Mouse (Mus musculus) kidney, embryonic 14.5 days (tissue): Measurements from ENCODE around the gene Sirt1. TPM values are rescaled to one million over a fixed set of nuclear protein-coding genes. Genes with fewer than 3 reads are reported as not detected.

Experiments used
- ATAC-seq: fragments of 200-750 bp; cut with Nextera tagmentation; 2 replicates; pipeline ENCODE4 v1.8.0; 2017; ENCODE audit warnings: moderate number of reproducible peaks, mild to moderate bottlenecking, moderate TSS enrichment, moderate library complexity; ENCODE audit not compliant: low FRiP score, low TSS enrichment
- H3K27ac ChIP-seq: fragments of 300-500 bp; sonication (generic); 2 replicates; pipeline ENCODE4 v1.5.1; 2014; ENCODE audit warnings: low read depth, mild to moderate bottlenecking, low read length, moderate library complexity, mixed read lengths
- H3K27me3 ChIP-seq: fragments of 300-500 bp; sonication (generic); 2 replicates; pipeline ENCODE4 v1.6.1; 2014; ENCODE audit warnings: mild to moderate bottlenecking, low read length; ENCODE audit not compliant: control insufficient read depth, insufficient read depth
- H3K36me3 ChIP-seq: fragments of 300-500 bp; sonication (generic); 2 replicates; pipeline ENCODE4 v1.6.1; 2014; ENCODE audit warnings: low read length, mixed read lengths; ENCODE audit not compliant: control insufficient read depth, insufficient read depth
- H3K4me1 ChIP-seq: fragments of 300-500 bp; sonication (generic); 2 replicates; pipeline ENCODE4 v1.6.1; 2014; ENCODE audit warnings: low read length, mixed read lengths; ENCODE audit not compliant: control insufficient read depth, insufficient read depth
- H3K4me2 ChIP-seq: fragments of 300-500 bp; sonication (generic); replicated peaks from 2 replicates; pipeline ENCODE4 v1.6.1; 2014; ENCODE audit warnings: low read depth, mild to moderate bottlenecking, low read length
- H3K4me3 ChIP-seq: fragments of 300-500 bp; sonication (generic); 2 replicates; pipeline ENCODE4 v1.5.1; 2014; ENCODE audit warnings: mild to moderate bottlenecking, low read length
- H3K9ac ChIP-seq: fragments of 300-500 bp; sonication (generic); 2 replicates; pipeline ENCODE4 v1.6.1; 2014; ENCODE audit warnings: low read depth, mild to moderate bottlenecking, low read length, moderate library complexity
- H3K9me3 ChIP-seq: fragments of 300-500 bp; sonication (generic); 2 replicates; pipeline ENCODE4 v1.6.1; 2016; ENCODE audit warnings: low read length; ENCODE audit not compliant: control insufficient read depth
- WGBS: fragments of 180-500 bp; shearing (Covaris S2); extraction: QIAGEN DNeasy Blood & Tissue Kit; methylation state at CpG from one replicate; pipeline ENCODE4 v1.1.7; 2014; 5-methylcytosine and 5-hydroxymethylcytosine counted together
- polyA plus RNA-seq: library from polyadenylated mRNA; unstranded; fragments of >200 nt; fragmentation: Nextera tagmentation; extraction: Ambion mirVana; gene quantifications from 2 replicates; pipeline ENCODE4 v1.2.1, GENCODE M21; 2014

The Sirt1 gene
- polyA plus RNA-seq, 1 experiment from 2014 or later: 10.7 TPM

DNA sequence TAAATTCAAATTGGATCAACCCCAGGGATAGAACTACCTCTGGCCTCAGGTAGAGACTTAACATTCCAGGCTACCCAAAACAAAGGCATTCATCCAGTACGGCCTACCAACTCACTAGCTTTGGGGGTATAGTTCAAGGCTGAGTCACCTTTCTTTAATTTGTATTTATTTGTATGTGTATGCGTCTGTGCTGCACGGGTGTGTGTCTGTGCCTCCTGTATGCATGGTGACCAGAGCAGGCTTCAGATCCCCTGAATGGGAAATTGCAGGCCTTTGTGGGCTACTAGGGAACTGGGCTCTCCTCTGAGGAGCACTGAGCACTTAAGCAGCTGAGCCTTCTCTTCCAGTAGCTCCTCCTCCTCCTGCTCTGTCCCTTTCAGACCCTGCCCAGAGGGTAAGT, 33.2 kb downstream of the Sirt1 start:
- no peak overlapping the region for H3K27ac ChIP-seq
- WGBS: 74% methylated on average over 3 of the region's 3 CpGs
- H3K27me3 ChIP-seq: no peaks in the 10 kb centered on the region
- no peak for ATAC-seq
- H3K4me3 ChIP-seq: no peak overlapping the region
- no peak overlapping the region for H3K4me2 ChIP-seq
- H3K36me3 ChIP-seq: no peaks in the 10 kb centered on the region
- no peak overlapping the region for H3K9ac ChIP-seq
- H3K4me1 ChIP-seq: no peaks in the 10 kb centered on the region
- H3K9me3 ChIP-seq: no peaks in the 10 kb centered on the region

DNA sequence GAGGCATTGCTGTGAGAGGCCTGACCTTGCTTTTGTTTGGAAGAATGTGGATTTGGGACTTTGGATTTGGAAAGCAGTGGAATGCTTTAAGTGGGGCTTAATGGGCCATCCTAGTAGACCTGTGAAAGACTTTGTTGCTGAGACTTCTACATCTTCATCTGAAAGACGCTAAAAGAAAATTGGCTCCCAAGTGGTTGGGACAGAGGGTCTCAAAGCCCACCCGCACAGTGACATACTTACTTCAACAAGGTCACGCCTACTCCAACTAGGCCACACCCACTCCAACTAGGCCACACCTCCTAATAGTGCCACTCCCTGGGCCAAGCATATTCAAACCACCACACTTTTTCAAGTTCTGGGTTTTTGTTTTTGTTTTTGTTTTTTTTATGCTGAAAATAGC, 36.8 kb downstream of the Sirt1 start:
- Histone ChIP-seq H3K9ac (no peak overlapping the region), H3K36me3 (no peaks in the 10 kb centered on the region), H3K4me2 (no peak overlapping the region), H3K4me1 (no peaks in the 10 kb centered on the region), H3K9me3 (no peaks in the 10 kb centered on the region), H3K27ac (no peak overlapping the region), H3K4me3 (no peak overlapping the region), H3K27me3 (no peaks in the 10 kb centered on the region)
- ATAC-seq: no peak
- WGBS: 95% methylated on average over 3 of the region's 3 CpGs

DNA sequence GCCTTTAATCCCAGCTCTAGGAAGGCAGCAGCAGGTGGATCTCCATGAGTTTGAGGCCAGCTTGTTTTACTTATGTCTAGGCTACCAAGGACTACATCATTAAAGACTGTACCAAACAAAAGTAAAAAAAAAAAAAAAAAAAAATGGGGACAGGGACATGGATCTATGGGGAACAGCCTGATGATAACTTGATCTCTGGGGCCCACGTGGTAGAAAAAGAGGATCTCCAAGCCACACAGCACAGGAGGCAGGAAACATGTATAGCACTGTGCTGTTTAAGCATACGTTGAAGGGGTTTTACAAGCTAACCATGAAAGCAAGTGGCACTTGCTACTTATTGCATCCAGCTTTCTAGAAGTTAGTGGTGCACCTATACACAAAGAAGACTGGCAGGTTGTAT, 40.2 kb downstream of the Sirt1 start:
- Histone ChIP-seq H3K4me2 (no peak overlapping the region), H3K9ac (no peak overlapping the region), H3K4me1 (peaks cover 11% of the 10 kb centered on the region), H3K4me3 (no peak overlapping the region), H3K27me3 (no peaks in the 10 kb centered on the region), H3K9me3 (no peaks in the 10 kb centered on the region), H3K36me3 (no peaks in the 10 kb centered on the region; the same call in 1 of the 2 replicates), H3K27ac (no peak overlapping the region)
- ATAC-seq: no peak
- WGBS: 89% methylated on average over 2 of the region's 2 CpGs

DNA sequence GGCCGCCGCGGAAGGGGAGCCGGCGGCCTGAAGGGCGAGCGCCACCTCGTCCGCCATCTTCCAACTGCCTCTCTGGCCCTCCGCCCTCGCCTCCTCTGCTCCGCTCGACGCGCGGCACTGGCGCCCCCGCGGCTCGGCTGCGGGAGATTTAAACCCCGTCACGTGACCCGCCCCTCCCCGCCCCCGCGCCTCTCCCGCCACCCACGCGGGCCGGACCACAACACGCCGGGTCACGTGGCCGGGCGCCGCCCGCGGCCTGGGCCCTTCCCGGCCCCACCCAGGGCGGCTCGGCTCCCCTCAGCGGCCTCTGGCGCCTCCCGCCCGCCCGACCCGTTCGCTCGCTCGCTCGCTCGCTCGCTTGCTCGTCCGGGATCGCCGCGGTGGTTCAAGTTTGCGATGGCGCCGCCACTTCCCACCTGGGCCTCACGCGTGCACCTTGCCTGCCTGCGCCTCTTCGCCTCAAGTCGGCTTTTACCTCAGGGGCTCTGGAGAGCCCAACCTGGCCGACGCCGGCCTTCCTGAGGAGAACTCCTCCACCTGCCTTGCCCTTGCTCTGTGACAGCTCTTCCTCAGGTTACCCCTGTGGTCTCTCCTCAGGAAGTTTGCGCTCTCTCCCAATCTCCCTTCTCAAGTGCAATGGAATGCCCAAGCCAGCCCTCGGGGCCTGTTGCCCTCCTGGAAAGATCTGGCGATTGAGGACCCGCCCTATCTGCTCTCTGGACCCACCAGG, 42.4 kb downstream of the Sirt1 start:
- WGBS: under 1% methylated on average over 54 of the region's 74 CpGs
- Histone ChIP-seq H3K27me3 (no peaks in the 10 kb centered on the region), H3K36me3 (peaks cover 12% of the 10 kb centered on the region), H3K4me3 (peak overlapping the region; percentile 82), H3K9ac (peak overlapping the region; percentile 97), H3K4me2 (peak overlapping the region; percentile 60), H3K4me1 (peaks cover 13% of the 10 kb centered on the region), H3K9me3 (no peaks in the 10 kb centered on the region), H3K27ac (peak overlapping the region; percentile 91; the same call in 1 of the 2 replicates)
- peak; percentile 97 for ATAC-seq

DNA sequence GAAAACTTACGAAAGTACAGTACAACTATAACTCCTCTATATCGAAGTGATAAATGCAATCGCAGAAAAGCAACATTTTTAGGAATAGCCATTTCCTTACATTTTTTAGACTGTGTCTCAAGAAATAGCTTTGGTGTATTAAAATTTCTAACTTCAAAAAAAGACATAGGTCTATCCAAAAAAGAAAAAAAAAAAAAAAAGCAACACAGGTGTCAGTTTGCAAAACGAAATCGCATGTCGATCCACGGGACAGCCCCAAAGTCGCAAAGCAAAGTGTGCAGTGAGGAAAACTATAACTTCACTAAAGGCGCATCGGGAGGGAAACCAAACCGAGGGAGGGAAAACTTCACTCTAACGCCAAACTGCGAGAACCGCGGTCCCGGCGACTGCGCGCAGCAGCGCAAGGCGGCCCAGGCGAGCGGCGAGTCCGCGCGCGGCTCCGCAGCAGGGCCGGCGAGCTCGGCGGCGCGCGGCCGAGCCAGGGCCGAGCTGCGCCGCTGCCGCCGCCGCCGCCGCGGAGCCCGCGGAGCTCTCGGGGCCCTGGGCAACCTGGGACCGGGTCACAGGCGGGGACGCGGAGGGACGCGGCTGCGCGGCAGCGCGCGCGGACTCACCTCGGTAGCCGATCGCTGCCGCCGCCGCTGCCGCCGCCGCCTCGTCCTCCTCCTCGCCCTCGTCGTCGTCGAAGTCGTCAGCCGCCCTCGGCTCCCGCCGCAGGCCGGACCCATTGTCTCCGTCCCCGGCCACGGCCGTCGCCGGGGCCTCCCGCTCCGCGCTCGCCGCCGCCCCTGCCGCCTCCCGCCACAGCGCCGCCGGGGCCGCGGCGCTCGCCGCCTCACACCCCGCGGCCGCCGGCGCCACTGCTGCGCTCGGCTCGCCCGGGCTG, 43.3 kb downstream of the Sirt1 start:
- H3K4me3 ChIP-seq: peak overlapping the region; percentile 82
- peaks cover 19% of the 10 kb centered on the region for H3K36me3 ChIP-seq
- no peaks in the 10 kb centered on the region for H3K27me3 ChIP-seq
- H3K27ac ChIP-seq: peak overlapping the region; percentile 91
- WGBS: under 1% methylated on average over 65 of the region's 113 CpGs
- H3K9ac ChIP-seq: peak overlapping the region; percentile 97
- H3K4me1 ChIP-seq: peaks cover 13% of the 10 kb centered on the region
- H3K4me2 ChIP-seq: peak overlapping the region; percentile 60
- peak; percentile 72 for ATAC-seq
- no peaks in the 10 kb centered on the region for H3K9me3 ChIP-seq

DNA sequence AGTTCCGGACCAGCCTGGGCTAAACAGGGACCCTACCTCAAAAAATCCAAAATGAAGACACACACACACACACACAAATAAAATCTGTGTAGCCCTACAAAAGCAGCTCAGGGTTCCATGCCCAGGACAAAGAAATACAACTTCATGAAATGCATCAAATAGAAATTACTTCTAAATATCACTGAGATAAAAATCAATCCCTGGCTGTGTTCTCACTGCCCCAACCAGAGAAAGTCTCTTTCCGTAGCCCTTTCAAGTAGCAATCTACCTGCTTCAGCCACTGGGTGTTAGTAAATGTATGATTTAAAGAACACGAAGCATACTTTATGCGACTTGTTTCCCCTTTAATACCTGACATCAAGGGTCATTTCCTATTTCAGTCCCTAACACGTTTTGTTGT, 44.2 kb downstream of the Sirt1 start:
- Histone ChIP-seq H3K4me1 (peaks cover 13% of the 10 kb centered on the region), H3K27me3 (no peaks in the 10 kb centered on the region), H3K36me3 (peaks cover 27% of the 10 kb centered on the region), H3K9me3 (no peaks in the 10 kb centered on the region), H3K4me2 (peak overlapping the region; percentile 60), H3K27ac (no peak overlapping the region), H3K9ac (peak overlapping the region; percentile 97), H3K4me3 (peak overlapping the region; percentile 82)
- WGBS: 23% methylated on average over 5 of the region's 5 CpGs
- no peak for ATAC-seq

DNA sequence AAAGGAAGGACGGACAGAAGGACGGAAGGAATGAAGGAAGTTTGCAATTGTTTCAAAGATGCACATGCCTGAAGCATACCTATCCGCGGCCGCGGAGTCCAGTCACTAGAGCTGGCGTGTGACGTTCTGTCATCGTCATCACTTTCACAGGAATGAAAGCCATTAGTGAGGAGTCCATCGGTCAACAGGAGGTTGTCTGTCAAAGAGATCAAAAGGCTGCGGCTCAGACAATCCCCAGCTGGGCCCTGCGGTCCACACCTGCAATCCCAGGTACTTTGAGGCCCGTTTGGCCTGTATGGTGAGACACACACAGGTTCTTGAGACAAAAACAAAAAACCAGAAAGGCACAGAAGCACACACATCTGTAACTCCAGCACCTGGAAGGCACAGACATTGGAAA, 44.6 kb downstream of the Sirt1 start:
- Histone ChIP-seq H3K4me3 (peak overlapping the region; percentile 82), H3K36me3 (peaks cover 30% of the 10 kb centered on the region), H3K9ac (peak overlapping the region; percentile 97; the same call in 1 of the 2 replicates), H3K4me1 (peaks cover 13% of the 10 kb centered on the region), H3K27ac (no peak overlapping the region), H3K4me2 (peak overlapping the region; percentile 60), H3K27me3 (no peaks in the 10 kb centered on the region), H3K9me3 (no peaks in the 10 kb centered on the region)
- no peak for ATAC-seq
- 54% methylated on average over 13 of the region's 13 CpGs for WGBS

DNA sequence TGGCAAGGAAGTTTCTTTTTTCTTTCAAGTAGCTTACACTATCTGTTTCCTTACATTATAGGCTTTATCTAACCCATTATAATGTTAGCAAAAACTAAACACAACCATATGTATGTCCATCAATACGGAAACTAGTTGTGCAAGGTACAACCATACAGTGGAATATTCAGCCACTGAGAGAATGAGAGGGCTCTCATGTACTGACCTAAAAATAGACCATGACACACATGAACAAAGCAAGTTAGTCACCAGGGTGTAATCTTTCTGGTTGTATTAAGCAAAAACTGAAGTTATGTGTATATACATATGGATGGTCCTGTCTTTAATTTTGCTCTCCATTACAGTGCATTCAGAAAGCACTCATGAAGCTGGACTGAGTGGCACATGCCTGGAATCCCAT, 54.4 kb downstream of the Sirt1 start:
- 95% methylated on average over 1 of the region's 1 CpGs for WGBS
- Histone ChIP-seq H3K4me2 (no peak overlapping the region), H3K27me3 (no peaks in the 10 kb centered on the region), H3K4me1 (no peaks in the 10 kb centered on the region), H3K4me3 (no peak overlapping the region), H3K9ac (no peak overlapping the region), H3K27ac (no peak overlapping the region), H3K36me3 (peaks cover 80% of the 10 kb centered on the region), H3K9me3 (no peaks in the 10 kb centered on the region)
- ATAC-seq: no peak

DNA sequence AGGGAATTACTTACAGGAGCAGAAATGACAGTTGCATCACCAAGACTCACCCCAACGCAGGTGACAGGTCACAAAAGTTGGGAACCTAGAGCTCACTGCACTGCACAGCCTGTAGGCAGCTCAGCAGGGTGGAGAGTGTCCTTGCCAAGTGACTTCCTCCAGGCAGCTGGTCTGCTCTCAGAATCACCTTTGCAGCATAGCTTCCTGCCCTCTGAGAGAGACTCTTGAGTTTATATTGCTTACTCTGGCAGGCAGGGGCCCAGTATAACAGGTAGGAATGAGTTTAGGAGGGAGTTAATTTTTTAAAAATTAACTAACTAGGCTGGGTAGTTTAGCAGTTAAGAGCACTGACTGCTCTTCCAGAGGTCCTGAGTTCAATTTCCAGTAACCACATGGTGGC, 67.8 kb downstream of the Sirt1 start:
- Histone ChIP-seq H3K36me3 (peaks cover 66% of the 10 kb centered on the region), H3K4me1 (no peaks in the 10 kb centered on the region), H3K9ac (no peak overlapping the region), H3K27ac (no peak overlapping the region), H3K9me3 (no peaks in the 10 kb centered on the region), H3K4me3 (no peak overlapping the region), H3K4me2 (no peak overlapping the region), H3K27me3 (no peaks in the 10 kb centered on the region)
- 70% methylated on average over 1 of the region's 1 CpGs for WGBS
- ATAC-seq: no peak
